Mouse (Mus musculus) MEL (cell line): ENCODE measurements around the gene Fbn1.

Experiments used
- CTCF ChIP-seq, 3 experiments: IDR thresholded peaks in 2 of 3; conservative IDR thresholded peaks in 1 of 3; 2 replicates each; pipeline ENCODE4 v1.5.1; 2011 to 2012; ENCODE audit warnings: low read length in 3 of 3, low read depth in 2 of 3, mild to moderate bottlenecking in 2 of 3, improper control_type of control experiment in 1 of 3, inconsistent platforms in 1 of 3, mixed read lengths in 1 of 3, moderate library complexity in 1 of 3; ENCODE audit not compliant: control insufficient read depth in 1 of 3, insufficient read depth in 1 of 3, poor library complexity in 1 of 3, severe bottlenecking in 1 of 3
- EP300 ChIP-seq, 2 experiments: IDR thresholded peaks; 2 replicates each; pipeline ENCODE4 v1.6.1; 2011; ENCODE audit warnings: improper control_type of control experiment in 2 of 2, low read length in 2 of 2, low read depth in 1 of 2, mild to moderate bottlenecking in 1 of 2
- ETS1 ChIP-seq: IDR thresholded peaks from 2 replicates; pipeline ENCODE4 v1.6.1; 2012; ENCODE audit warnings: low read depth, mild to moderate bottlenecking, inconsistent platforms, low read length, improper control_type of control experiment, moderate library complexity
- GATA1 ChIP-seq: IDR thresholded peaks from 2 replicates; pipeline ENCODE4 v1.6.1; 2011; ENCODE audit warnings: low read depth, low read length, improper control_type of control experiment
- MAX ChIP-seq: IDR thresholded peaks from 2 replicates; pipeline ENCODE4 v1.6.1; 2011; ENCODE audit warnings: low read length, improper control_type of control experiment
- POLR2A ChIP-seq, 2 experiments: IDR thresholded peaks; 2 replicates each; pipeline ENCODE4 v1.6.1; 2011 to 2012; ENCODE audit warnings: low read length in 2 of 2, mild to moderate bottlenecking in 2 of 2, control low read depth in 1 of 2, improper control_type of control experiment in 1 of 2, low read depth in 1 of 2, moderate library complexity in 1 of 2; ENCODE audit not compliant: control insufficient read depth in 1 of 2, insufficient read depth in 1 of 2, poor library complexity in 1 of 2
- TAL1 ChIP-seq: IDR thresholded peaks from 2 replicates; pipeline ENCODE4 v1.6.1; 2012; ENCODE audit warnings: mild to moderate bottlenecking, inconsistent platforms, low read length, moderate library complexity, mixed read lengths
- TCF12 ChIP-seq: IDR thresholded peaks from 2 replicates; pipeline ENCODE4 v1.6.1; 2014; ENCODE audit warnings: low read depth, mild to moderate bottlenecking, inconsistent platforms, low read length, improper control_type of control experiment, moderate library complexity
- USF1 ChIP-seq: IDR thresholded peaks from 2 replicates; pipeline ENCODE4 v1.6.1; 2014; ENCODE audit warnings: low read depth, mild to moderate bottlenecking, inconsistent platforms, low read length, improper control_type of control experiment, moderate library complexity
- ZMIZ1 ChIP-seq: IDR thresholded peaks from 2 replicates; pipeline ENCODE4 v1.6.1; 2012; ENCODE audit warnings: low read depth, mild to moderate bottlenecking, inconsistent platforms, low read length, improper control_type of control experiment, moderate library complexity

DNA sequence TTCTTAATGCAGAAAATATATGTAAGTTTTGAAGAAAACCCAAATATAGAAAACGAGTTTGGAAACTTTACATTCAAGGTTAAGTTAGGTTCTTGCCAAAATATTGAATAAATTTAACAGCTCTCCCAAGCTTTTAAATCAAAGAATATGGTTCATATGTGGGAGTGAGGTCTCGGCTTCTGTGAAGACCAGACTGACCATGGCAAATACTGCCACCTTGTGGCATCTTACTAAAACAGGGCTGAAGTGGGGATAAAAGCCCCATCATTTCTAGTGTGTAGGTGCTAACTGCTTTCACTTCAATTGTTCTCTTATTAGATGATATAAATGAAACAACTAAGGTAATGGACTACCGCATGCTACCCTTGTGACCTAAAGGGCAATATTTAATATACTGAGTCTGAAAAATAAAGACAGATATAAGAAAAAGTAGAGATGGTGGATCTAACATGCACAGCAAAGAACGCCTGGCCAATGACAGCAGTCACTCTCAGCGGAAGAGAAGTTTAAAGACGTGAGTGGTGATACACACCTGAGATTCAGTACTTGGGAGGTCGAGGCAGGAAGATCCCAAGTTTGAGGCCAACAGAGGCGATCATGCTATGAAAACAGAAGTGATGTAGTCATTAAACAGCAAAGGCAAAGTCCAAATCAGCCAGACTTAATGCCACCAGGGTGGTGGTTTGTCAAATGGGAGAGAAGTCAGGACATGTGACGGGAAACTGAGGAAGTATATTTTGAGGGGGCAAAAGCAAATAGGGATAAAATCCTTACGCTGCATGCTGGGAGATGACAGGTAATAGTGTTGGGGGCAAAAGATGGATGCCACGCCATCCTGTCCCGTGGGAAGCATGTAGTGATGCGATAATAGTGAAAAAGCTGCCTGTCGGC is 248.3 kb downstream of the Fbn1 start:
- 0 out of 2 replicates have a peak, but pooled peaks have one; percentile 61 for TF ChIP-seq ZMIZ1
- peak; percentile 55 to 69 (median 62) for TF ChIP-seq CTCF (IDR thresholded peaks at IDR 0.05 in 2 of 3, conservative IDR thresholded peaks at IDR 0.05 in 1 of 3; ENCODE audit: control insufficient read depth in 1 of 3, insufficient read depth in 1 of 3, low read depth in 2 of 3, low read length in 3 of 3, poor library complexity in 1 of 3, severe bottlenecking in 1 of 3)
- TF ChIP-seq GATA1: no peak
- no peak for TF ChIP-seq TAL1
- no peak for TF ChIP-seq MAX
- TF ChIP-seq EP300 (IDR thresholded peaks at IDR 0.05; ENCODE audit: low read depth in 1 of 2, low read length in 2 of 2): no peak
- TF ChIP-seq POLR2A (IDR thresholded peaks at IDR 0.05; ENCODE audit: control insufficient read depth in 1 of 2, insufficient read depth in 1 of 2, low read depth in 1 of 2, low read length in 2 of 2, poor library complexity in 1 of 2): no peak
- no peak for TF ChIP-seq USF1
- no peak for TF ChIP-seq TCF12
- TF ChIP-seq ETS1: no peak
